Mouse (Mus musculus): ENCODE results near the gene Map6.

- TF ChIP-seq CTCF (IDR thresholded peaks at IDR 0.05; ENCODE audit: low read depth) (no peak), EP300 (IDR thresholded peaks at IDR 0.05; ENCODE audit: low read depth) (no peak)
Measured at GRCm38 (mm10) chr7:99313253-99313652, 46.0 kb downstream of the Map6 start.

All from liver, embryonic 14.5 days (tissue).